Mouse (Mus musculus): ENCODE measurements around the gene Hmcn2.

DNA sequence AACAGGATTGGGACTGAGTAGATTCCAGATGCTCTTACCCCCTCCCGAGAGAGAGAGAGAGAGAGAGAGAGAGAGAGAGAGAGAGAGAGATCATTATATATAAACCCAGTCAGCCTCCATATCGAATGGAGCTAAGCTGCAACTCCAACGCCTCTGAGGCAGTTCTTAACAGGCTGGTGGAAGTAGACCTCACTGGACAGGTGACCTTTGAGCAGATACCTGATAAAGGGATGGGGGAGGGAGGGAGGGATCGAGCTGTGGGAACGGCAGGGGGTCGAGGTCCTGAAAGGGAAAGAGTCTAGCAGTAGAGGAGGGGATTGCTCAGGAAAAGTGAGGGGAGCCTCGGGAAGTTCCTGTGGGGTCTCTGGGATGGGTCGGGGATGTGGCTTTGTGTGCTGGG lies 147.8 kb downstream of the Hmcn2 start:
- TF ChIP-seq CTCF (IDR thresholded peaks at IDR 0.05; ENCODE audit: control insufficient read depth, insufficient read depth, insufficient read length) (no peak), MYOG (IDR thresholded peaks at IDR 0.05; ENCODE audit: control insufficient read depth, extremely low read depth, insufficient read length) (no peak), MAX (IDR thresholded peaks at IDR 0.05) (no peak)

Data from C2C12 (cell line).